Mouse (Mus musculus) kidney, embryonic 16.5 days (tissue): ENCODE results near the gene Gprc5a. TPM values are rescaled to one million over a fixed set of nuclear protein-coding genes. Genes with fewer than 3 reads are reported as not detected.

Source experiments
- ATAC-seq: fragments of 200-750 bp; cut with Nextera tagmentation; 2 replicates; pipeline ENCODE4 v1.8.0; 2017; ENCODE audit warnings: moderate TSS enrichment; ENCODE audit not compliant: low FRiP score, low TSS enrichment
- H3K27ac ChIP-seq: fragments of 300-500 bp; sonication (generic); 2 replicates; pipeline ENCODE4 v1.5.1; 2014; ENCODE audit warnings: low read length
- H3K27me3 ChIP-seq: fragments of 300-500 bp; sonication (generic); 2 replicates; pipeline ENCODE4 v1.6.1; 2014; ENCODE audit warnings: low read length, control low read depth, mixed read lengths; ENCODE audit not compliant: insufficient read depth
- H3K36me3 ChIP-seq: fragments of 300-500 bp; sonication (generic); 2 replicates; pipeline ENCODE4 v1.6.1; 2014; ENCODE audit warnings: low read length, control low read depth, mixed read lengths; ENCODE audit not compliant: insufficient read depth
- H3K4me1 ChIP-seq: fragments of 300-500 bp; sonication (generic); 2 replicates; pipeline ENCODE4 v1.6.1; 2014; ENCODE audit warnings: low read length, control low read depth, mixed read lengths; ENCODE audit not compliant: insufficient read depth
- H3K4me2 ChIP-seq: fragments of 300-500 bp; sonication (generic); replicated peaks from 2 replicates; pipeline ENCODE4 v1.6.1; 2014; ENCODE audit warnings: low read depth, low read length
- H3K4me3 ChIP-seq: fragments of 300-500 bp; sonication (generic); 2 replicates; pipeline ENCODE4 v1.5.1; 2014; ENCODE audit warnings: mild to moderate bottlenecking, low read length
- H3K9ac ChIP-seq: fragments of 300-500 bp; sonication (generic); replicated peaks from 2 replicates; pipeline ENCODE4 v1.6.1; 2014; ENCODE audit warnings: low read length
- H3K9me3 ChIP-seq: fragments of 300-500 bp; sonication (generic); 2 replicates; pipeline ENCODE4 v1.6.1; 2016; ENCODE audit warnings: low read length, control low read depth
- WGBS: fragments of 180-500 bp; shearing (Covaris S2); extraction: QIAGEN DNeasy Blood & Tissue Kit; methylation state at CpG from one replicate; pipeline ENCODE4 v1.1.7; 2014; 5-methylcytosine and 5-hydroxymethylcytosine counted together
- polyA plus RNA-seq: library from polyadenylated mRNA; unstranded; fragments of >200 nt; fragmentation: Nextera tagmentation; extraction: Ambion mirVana; gene quantifications from 2 replicates; pipeline ENCODE4 v1.2.1, GENCODE M21; 2015

The Gprc5a gene
- polyA plus RNA-seq, 1 experiment from 2014 or later, result 16.7 TPM

GRCm38 (mm10) chr6:135090661-135091060 lies 25.2 kb downstream of the Gprc5a start:
- 49% methylated on average over 4 of the region's 4 CpGs for WGBS
- Histone ChIP-seq H3K9me3 (no peaks in the 10 kb centered on the region), H3K4me2 (no peak overlapping the region), H3K27ac (no peak overlapping the region), H3K27me3 (no peaks in the 10 kb centered on the region), H3K36me3 (no peaks in the 10 kb centered on the region), H3K9ac (no peak overlapping the region), H3K4me3 (no peak overlapping the region), H3K4me1 (no peaks in the 10 kb centered on the region)
- ATAC-seq, result no peak

- no peak for ATAC-seq
- 90% methylated on average over 12 of the region's 12 CpGs for WGBS
- H3K27me3 ChIP-seq, result no peaks in the 10 kb centered on the region
- H3K27ac ChIP-seq, result no peak overlapping the region
- H3K4me3 ChIP-seq, result no peak overlapping the region
- no peak overlapping the region for H3K9ac ChIP-seq
- no peaks in the 10 kb centered on the region for H3K36me3 ChIP-seq
- peaks cover 2% of the 10 kb centered on the region; the same call in 1 of the 2 replicates for H3K4me1 ChIP-seq
- no peaks in the 10 kb centered on the region for H3K9me3 ChIP-seq
- H3K4me2 ChIP-seq, result no peak overlapping the region
Measured at GRCm38 (mm10) chr6:135092798-135093470, 27.5 kb downstream of the Gprc5a start.

GRCm38 (mm10) chr6:135100787-135101472 lies 35.5 kb downstream of the Gprc5a start:
- H3K27ac ChIP-seq, result no peak overlapping the region
- H3K4me2 ChIP-seq, result no peak overlapping the region
- H3K9ac ChIP-seq, result no peak overlapping the region
- H3K9me3 ChIP-seq, result no peaks in the 10 kb centered on the region
- ATAC-seq, result no peak
- peaks cover 2% of the 10 kb centered on the region; the same call in 1 of the 2 replicates for H3K4me1 ChIP-seq
- 74% methylated on average over 15 of the region's 15 CpGs for WGBS
- H3K36me3 ChIP-seq, result no peaks in the 10 kb centered on the region
- no peak overlapping the region for H3K4me3 ChIP-seq
- H3K27me3 ChIP-seq, result no peaks in the 10 kb centered on the region

GRCm38 (mm10) chr6:135102736-135103303 lies 37.4 kb downstream of the Gprc5a start:
- no peak overlapping the region for H3K4me3 ChIP-seq
- H3K9ac ChIP-seq, result no peak overlapping the region
- WGBS, result 50% methylated on average over 5 of the region's 5 CpGs
- H3K9me3 ChIP-seq, result no peaks in the 10 kb centered on the region
- no peak for ATAC-seq
- no peaks in the 10 kb centered on the region for H3K36me3 ChIP-seq
- H3K27ac ChIP-seq, result no peak overlapping the region
- H3K4me2 ChIP-seq, result no peak overlapping the region
- H3K4me1 ChIP-seq, result no peaks in the 10 kb centered on the region
- no peaks in the 10 kb centered on the region for H3K27me3 ChIP-seq

GRCm38 (mm10) chr6:135107014-135107413 lies 41.6 kb downstream of the Gprc5a start:
- 94% methylated on average over 6 of the region's 6 CpGs for WGBS
- no peaks in the 10 kb centered on the region for H3K27me3 ChIP-seq

GRCm38 (mm10) chr6:135112411-135113113 lies 47.1 kb downstream of the Gprc5a start:
- ATAC-seq, result no peak
- no peaks in the 10 kb centered on the region for H3K9me3 ChIP-seq
- 17% methylated on average over 7 of the region's 7 CpGs for WGBS

More at GRCm38 (mm10) chr6:135107014-135107413, 41.6 kb downstream of the Gprc5a start:
- no peak overlapping the region for H3K9ac ChIP-seq
- H3K4me1 ChIP-seq, result no peaks in the 10 kb centered on the region
- no peaks in the 10 kb centered on the region for H3K36me3 ChIP-seq
- ATAC-seq, result no peak
- no peak overlapping the region for H3K27ac ChIP-seq
- no peak overlapping the region for H3K4me2 ChIP-seq
- H3K9me3 ChIP-seq, result no peaks in the 10 kb centered on the region
- H3K4me3 ChIP-seq, result no peak overlapping the region

GRCm38 (mm10) chr6:135113114-135113436 lies 47.6 kb downstream of the Gprc5a start:
- no peaks in the 10 kb centered on the region for H3K4me1 ChIP-seq
- 11% methylated on average over 6 of the region's 6 CpGs for WGBS
- H3K27ac ChIP-seq, result no peak overlapping the region
- no peak overlapping the region for H3K4me2 ChIP-seq
- H3K9me3 ChIP-seq, result no peaks in the 10 kb centered on the region
- no peaks in the 10 kb centered on the region for H3K36me3 ChIP-seq
- no peak for ATAC-seq
- H3K9ac ChIP-seq, result no peak overlapping the region
- no peak overlapping the region for H3K4me3 ChIP-seq
- H3K27me3 ChIP-seq, result no peaks in the 10 kb centered on the region

More at GRCm38 (mm10) chr6:135112411-135113113, 47.1 kb downstream of the Gprc5a start:
- Histone ChIP-seq H3K4me3 (no peak overlapping the region), H3K36me3 (no peaks in the 10 kb centered on the region), H3K27me3 (no peaks in the 10 kb centered on the region), H3K4me1 (no peaks in the 10 kb centered on the region), H3K4me2 (no peak overlapping the region), H3K9ac (no peak overlapping the region), H3K27ac (no peak overlapping the region)

- no peaks in the 10 kb centered on the region for H3K27me3 ChIP-seq
- 96% methylated on average over 8 of the region's 8 CpGs for WGBS
- H3K4me3 ChIP-seq, result no peak overlapping the region
- no peaks in the 10 kb centered on the region for H3K36me3 ChIP-seq
- no peak overlapping the region for H3K27ac ChIP-seq
- ATAC-seq, result no peak
- H3K4me2 ChIP-seq, result no peak overlapping the region
- H3K9me3 ChIP-seq, result peaks cover 4% of the 10 kb centered on the region; the same call in 1 of the 2 replicates
- H3K4me1 ChIP-seq, result no peaks in the 10 kb centered on the region
- no peak overlapping the region for H3K9ac ChIP-seq
Measured at GRCm38 (mm10) chr6:135116479-135116878, 51.0 kb downstream of the Gprc5a start.

- 81% methylated on average over 5 of the region's 5 CpGs for WGBS
- no peaks in the 10 kb centered on the region for H3K27me3 ChIP-seq
Measured at GRCm38 (mm10) chr6:135118183-135118582, 52.7 kb downstream of the Gprc5a start, which contains the start of gene Gprc5d. Gene Gprc5d (minus strand): TSS chr6:135118283.

More at GRCm38 (mm10) chr6:135118183-135118582, 52.7 kb downstream of the Gprc5a start, which contains the start of gene Gprc5d:
- no peaks in the 10 kb centered on the region for H3K36me3 ChIP-seq
- peaks cover 4% of the 10 kb centered on the region; the same call in 1 of the 2 replicates for H3K9me3 ChIP-seq
- no peaks in the 10 kb centered on the region for H3K4me1 ChIP-seq
- H3K9ac ChIP-seq, result no peak within 1 kb of the TSS
- no peak within 1 kb of the TSS for H3K27ac ChIP-seq
- no peak within 1 kb of the TSS for H3K4me3 ChIP-seq
- H3K4me2 ChIP-seq, result no peak within 1 kb of the TSS
- ATAC-seq, result no peak
